Mouse (Mus musculus): ENCODE results near the gene Bsdc1. TPM values are rescaled to one million over a fixed set of nuclear protein-coding genes. Genes with fewer than 3 reads are reported as not detected.
"Not testable (repeated sequence)": the region's sequence is repeated elsewhere in the genome, so short reads cannot be mapped to it uniquely, and the experiment has no call there.

The Bsdc1 gene
- polyA plus RNA-seq, 1 experiment: 43.3 TPM

DNA sequence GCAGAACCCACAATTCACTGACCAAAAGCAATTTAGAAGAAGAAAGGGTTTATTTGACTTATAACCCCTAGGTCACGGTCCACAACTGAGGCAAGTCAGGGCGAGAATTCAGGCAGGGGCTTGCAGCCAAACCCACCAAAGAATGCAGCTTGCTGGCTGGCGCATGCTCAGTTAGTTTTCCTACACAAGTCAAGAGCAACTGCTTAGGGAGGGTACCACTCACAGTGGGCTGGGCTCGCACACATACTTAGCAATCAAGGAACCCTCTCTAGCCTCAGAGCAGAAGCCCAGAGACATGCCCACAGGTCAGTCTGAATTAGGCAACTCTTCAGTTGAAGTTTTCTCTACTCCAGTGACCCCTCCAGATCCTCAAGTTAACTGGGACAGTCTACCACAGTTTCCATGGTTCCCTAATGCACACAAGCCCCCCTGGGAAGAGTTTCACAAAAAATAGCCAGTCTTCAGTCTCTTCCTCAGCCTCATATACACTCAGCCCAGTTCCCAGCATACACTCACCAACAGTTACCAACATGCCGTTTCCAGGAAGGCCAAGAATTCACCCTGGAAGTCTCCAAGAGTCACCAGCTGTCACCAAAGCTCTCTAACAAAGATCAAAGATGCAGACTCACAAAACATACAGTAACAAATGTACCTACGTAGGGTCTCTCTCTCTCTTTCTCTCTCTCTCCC, 49.5 kb downstream of the Bsdc1 start:
- peaks cover 1% of the 10 kb centered on the region for H3K36me3 ChIP-seq (replicated peaks; ENCODE audit: low read length)
- TF ChIP-seq FLI1 (IDR thresholded peaks at IDR 0.05; ENCODE audit: low read length) (no peak), GATA1 (IDR thresholded peaks at IDR 0.05; ENCODE audit: borderline replicate concordance, low read length) (no peak)
- no peak overlapping the region for H3K4me3 ChIP-seq (replicated peaks)
- peaks cover 27% of the 10 kb centered on the region for H3K4me1 ChIP-seq
- peaks cover 70% of the 10 kb centered on the region for H3K27me3 ChIP-seq (replicated peaks)
- H3K9me3 ChIP-seq: no peaks in the 10 kb centered on the region

DNA sequence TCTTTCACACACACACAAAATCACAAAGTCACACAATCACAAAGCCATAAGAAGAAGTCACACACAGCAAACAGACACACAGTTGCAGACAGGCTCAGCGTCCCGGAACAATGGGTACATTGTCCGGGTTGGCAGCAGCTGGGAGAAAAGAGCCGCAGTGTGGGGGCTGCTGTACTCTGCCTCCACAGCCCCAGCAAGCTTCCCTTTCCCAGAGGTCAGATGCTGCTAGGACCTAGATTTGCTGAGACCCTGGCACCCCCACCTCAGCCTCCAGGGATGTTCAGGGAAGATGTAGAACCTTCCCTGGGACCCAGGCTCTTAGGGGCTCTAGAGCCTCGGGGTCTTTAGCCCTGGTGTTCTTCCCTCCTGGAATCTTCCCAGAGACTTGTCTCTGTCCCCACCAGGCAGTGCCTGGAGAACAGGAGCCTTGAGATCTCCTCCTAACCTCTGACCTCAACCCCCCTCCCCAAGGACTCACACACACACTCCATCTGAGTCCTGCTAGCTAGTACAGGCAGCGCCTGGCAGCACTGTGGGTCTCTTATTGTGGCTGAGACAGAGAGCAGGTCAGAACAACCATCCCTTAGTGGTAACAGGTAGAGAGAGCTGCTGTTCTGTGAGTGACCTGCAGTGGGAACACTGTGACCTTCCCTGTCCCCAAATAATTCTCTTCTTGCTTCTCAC, 50.2 kb downstream of the Bsdc1 start:
- H3K27me3 ChIP-seq (replicated peaks): peaks cover 68% of the 10 kb centered on the region
- TF ChIP-seq GATA1 (IDR thresholded peaks at IDR 0.05; ENCODE audit: borderline replicate concordance, low read length) (no peak), FLI1 (IDR thresholded peaks at IDR 0.05; ENCODE audit: low read length) (no peak)

DNA sequence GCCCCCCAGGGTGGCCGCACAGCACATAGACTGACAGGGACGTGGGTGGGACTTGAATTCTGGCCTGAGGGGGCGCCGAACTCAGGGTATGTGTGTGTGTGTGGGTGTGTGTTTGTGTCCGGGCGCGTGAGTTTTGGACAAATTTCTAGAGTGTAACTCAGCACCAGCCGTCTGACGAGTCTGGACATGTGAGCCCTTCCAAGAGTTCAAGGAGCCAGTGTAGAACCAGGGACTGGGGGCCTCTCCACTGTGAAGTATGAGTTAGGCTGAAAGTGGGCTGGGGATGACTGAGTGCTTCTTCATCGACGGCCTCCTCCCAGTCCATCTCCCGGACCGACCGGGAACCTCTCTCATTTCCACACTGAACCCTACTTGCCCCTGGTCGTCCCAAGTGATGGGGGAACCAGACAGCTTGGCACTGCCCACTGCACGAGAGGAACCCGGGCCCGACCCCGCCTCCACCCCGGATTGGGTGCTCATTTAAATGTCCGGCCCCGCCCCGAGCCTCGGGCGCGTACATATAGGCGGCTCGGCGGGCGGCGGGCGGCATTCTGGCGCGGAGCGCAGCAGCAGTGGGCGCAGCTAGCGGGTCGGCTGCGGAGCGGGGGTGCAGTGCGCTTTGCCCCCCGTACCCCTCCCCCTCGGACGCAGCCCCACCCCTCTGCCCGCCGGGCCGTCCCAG, 51.8 kb downstream of the Bsdc1 start, which contains the start of gene Marcksl1:
Gene Marcksl1, plus strand, starts transcription at position 496 of the 682 bp plus-strand sequence.
- Histone ChIP-seq H3K9me3 (no peaks in the 10 kb centered on the region), H3K27me3 (replicated peaks) (peaks cover 56% of the 10 kb centered on the region), H3K4me3 (replicated peaks) (peak within 1 kb of the TSS; percentile 91), H3K4me1 (peaks cover 23% of the 10 kb centered on the region), H3K36me3 (replicated peaks; ENCODE audit: low read length) (peaks cover 21% of the 10 kb centered on the region)
- no peak for TF ChIP-seq FLI1 (IDR thresholded peaks at IDR 0.05; ENCODE audit: low read length)
- TF ChIP-seq GATA1 (IDR thresholded peaks at IDR 0.05; ENCODE audit: borderline replicate concordance, low read length): no peak

More for the DNA sequence above, 50.2 kb downstream of the Bsdc1 start:
- Histone ChIP-seq H3K9me3 (no peaks in the 10 kb centered on the region), H3K36me3 (replicated peaks; ENCODE audit: low read length) (peaks cover 4% of the 10 kb centered on the region), H3K4me1 (peaks cover 27% of the 10 kb centered on the region), H3K4me3 (replicated peaks) (no peak overlapping the region)

DNA sequence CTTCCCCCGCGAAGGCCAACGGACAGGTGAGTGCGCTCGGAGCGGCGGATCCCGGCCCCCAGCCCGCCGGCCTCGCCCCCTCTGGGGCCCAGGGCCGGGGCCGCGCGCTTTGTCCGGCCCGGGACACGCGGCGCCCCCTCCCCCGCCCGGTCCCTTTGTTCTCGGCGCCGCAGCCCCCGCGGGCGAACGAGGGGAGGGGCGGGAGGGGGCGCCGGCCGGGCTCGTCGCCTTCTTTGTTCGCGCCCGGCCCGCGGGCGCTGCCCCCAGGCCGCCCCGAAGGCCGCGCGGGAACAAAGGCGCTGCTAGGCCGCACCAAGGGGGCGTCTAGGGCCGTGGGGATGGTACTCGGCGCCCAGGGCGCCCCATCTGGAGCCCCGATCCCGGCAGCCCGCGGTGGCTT, 52.5 kb downstream of the Bsdc1 start:
- TF ChIP-seq GATA1 (IDR thresholded peaks at IDR 0.05; ENCODE audit: borderline replicate concordance, low read length) (no peak), FLI1 (IDR thresholded peaks at IDR 0.05; ENCODE audit: low read length) (no peak)
- Histone ChIP-seq H3K4me1 (peaks cover 23% of the 10 kb centered on the region), H3K4me3 (replicated peaks) (peak overlapping the region; percentile 91), H3K9me3 (no peaks in the 10 kb centered on the region), H3K27me3 (replicated peaks) (peaks cover 50% of the 10 kb centered on the region), H3K36me3 (replicated peaks; ENCODE audit: low read length) (peaks cover 28% of the 10 kb centered on the region)

DNA sequence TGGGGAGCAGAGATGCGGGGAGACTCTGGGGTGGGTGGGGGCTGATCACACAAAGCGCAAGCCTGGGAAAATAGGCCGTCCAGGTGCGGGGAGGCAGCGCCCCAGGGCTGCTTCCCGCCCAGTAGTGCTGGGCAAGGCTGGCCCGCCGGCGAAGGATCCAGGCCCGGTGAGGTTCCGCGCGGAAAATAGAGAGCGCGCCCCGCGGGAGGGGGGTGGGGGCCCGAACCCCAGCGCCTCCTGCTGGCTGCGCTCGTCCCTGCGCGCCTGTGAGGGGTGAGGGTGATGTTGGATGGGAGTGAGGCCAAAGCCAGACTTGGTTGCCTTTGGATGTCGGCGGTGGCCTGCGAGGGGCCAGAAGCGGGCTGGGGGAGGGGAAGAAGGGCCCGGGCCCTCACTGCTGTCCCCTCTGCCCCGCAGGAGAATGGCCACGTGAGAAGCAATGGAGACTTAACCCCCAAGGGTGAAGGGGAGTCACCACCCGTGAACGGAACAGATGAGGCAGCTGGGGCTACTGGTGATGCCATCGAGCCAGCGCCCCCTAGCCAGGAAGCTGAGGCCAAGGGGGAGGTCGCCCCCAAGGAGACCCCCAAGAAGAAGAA, 53.0 kb downstream of the Bsdc1 start:
- H3K27me3 ChIP-seq (replicated peaks): peaks cover 45% of the 10 kb centered on the region
- TF ChIP-seq FLI1 (IDR thresholded peaks at IDR 0.05; ENCODE audit: low read length) (no peak), GATA1 (IDR thresholded peaks at IDR 0.05; ENCODE audit: borderline replicate concordance, low read length) (no peak)
- peak overlapping the region; percentile 91 for H3K4me3 ChIP-seq (replicated peaks)
- peaks cover 19% of the 10 kb centered on the region for H3K4me1 ChIP-seq
- peaks cover 32% of the 10 kb centered on the region for H3K36me3 ChIP-seq (replicated peaks; ENCODE audit: low read length)
- no peaks in the 10 kb centered on the region for H3K9me3 ChIP-seq

DNA sequence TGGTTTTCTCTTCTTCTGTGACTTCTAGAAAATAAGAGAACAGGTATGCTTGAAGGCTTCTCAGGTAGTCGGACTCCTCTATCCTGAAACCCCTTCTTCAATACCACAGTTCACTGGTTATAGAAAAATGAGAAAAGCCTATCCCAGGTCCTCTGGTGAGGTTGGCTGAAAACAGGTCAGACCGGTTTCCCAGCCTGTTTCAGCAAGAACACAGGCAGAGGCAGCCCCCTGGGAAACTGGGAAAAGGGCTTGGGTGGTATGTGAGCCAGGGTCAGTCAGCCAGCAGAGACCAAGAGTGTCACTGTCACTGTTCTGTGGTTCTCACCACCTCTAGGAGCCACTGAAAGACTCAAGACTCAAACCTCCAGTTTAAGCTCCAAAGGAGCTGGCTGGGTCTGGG, 55.5 kb downstream of the Bsdc1 start:
- peaks cover 4% of the 10 kb centered on the region; the same call in 1 of the 2 replicates for H3K9me3 ChIP-seq
- peaks cover 25% of the 10 kb centered on the region for H3K27me3 ChIP-seq (replicated peaks)
- no peak for TF ChIP-seq FLI1 (IDR thresholded peaks at IDR 0.05; ENCODE audit: low read length)
- no peak for TF ChIP-seq GATA1 (IDR thresholded peaks at IDR 0.05; ENCODE audit: borderline replicate concordance, low read length)
- peaks cover 56% of the 10 kb centered on the region for H3K36me3 ChIP-seq (replicated peaks; ENCODE audit: low read length)
- peaks cover 19% of the 10 kb centered on the region for H3K4me1 ChIP-seq
- no peak overlapping the region for H3K4me3 ChIP-seq (replicated peaks)

DNA sequence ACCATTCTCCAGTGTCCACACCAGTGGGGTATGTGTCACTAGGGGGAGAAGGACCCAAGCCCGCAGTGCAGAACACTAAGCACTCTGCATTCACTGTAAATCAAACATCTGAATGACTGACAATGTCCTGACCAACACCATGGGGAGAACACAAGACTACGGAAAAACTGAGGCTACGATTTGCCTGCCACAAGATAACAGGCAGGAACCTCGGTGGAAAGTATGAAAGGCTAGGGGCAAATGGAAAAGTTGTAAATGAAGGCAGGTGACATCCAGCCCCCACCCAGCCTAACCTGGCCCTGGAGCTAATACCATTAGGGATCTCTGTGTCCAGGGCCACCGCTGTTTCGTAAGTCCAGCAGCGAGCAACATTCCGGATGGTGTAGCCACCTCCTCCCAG, 57.1 kb downstream of the Bsdc1 start:
- H3K9me3 ChIP-seq: peaks cover 4% of the 10 kb centered on the region; the same call in 1 of the 2 replicates
- TF ChIP-seq FLI1 (IDR thresholded peaks at IDR 0.05; ENCODE audit: low read length) (no peak), GATA1 (IDR thresholded peaks at IDR 0.05; ENCODE audit: borderline replicate concordance, low read length) (no peak)
- peaks cover 72% of the 10 kb centered on the region for H3K36me3 ChIP-seq (replicated peaks; ENCODE audit: low read length)
- H3K4me1 ChIP-seq: peaks cover 12% of the 10 kb centered on the region
- no peak overlapping the region for H3K4me3 ChIP-seq (replicated peaks)
- H3K27me3 ChIP-seq (replicated peaks): peaks cover 11% of the 10 kb centered on the region

DNA sequence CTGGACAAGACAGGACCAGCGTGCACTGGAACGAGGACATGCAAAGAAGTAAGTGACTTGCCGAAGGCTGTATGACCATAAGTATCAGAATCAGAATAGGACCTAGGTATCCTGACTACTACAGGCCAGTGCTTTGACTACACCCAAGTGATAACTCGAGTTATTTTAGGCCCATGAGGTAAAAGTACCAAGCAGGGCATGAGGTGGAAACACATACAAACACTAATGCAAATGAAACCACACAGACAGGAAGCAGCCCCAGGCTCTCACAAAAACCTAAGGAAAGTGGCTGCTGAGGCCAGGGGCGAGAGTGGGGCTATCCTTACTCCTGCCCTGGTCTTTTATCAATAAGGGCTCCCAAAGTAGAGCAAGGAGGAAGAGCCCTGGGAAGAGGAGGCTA, 64.0 kb downstream of the Bsdc1 start:
- Histone ChIP-seq H3K9me3 (peaks cover 4% of the 10 kb centered on the region; the same call in 1 of the 2 replicates), H3K27me3 (replicated peaks) (no peaks in the 10 kb centered on the region), H3K4me3 (replicated peaks) (no peak overlapping the region), H3K36me3 (replicated peaks; ENCODE audit: low read length) (peaks cover 80% of the 10 kb centered on the region), H3K4me1 (peaks cover 4% of the 10 kb centered on the region)
- no peak for TF ChIP-seq FLI1 (IDR thresholded peaks at IDR 0.05; ENCODE audit: low read length)
- no peak for TF ChIP-seq GATA1 (IDR thresholded peaks at IDR 0.05; ENCODE audit: borderline replicate concordance, low read length)

DNA sequence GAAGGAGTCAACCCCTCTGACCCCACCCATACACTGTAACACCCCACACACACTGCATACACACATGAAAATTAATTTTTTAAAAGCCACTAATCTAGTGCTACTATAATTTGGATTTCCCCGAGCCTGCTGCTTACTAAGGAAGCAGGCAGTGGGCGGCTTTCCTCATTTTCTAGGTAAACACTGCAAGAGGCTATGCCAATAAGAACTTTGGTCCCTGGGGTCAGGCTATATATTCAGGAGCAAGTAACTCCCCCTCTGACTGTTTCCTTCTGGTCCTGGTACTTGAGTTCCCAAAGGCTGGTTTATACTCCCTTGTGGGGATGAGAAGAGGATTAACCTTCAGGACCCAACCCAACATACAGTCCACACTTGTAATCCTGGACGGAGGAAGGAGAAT, 64.5 kb downstream of the Bsdc1 start:
- peaks cover 81% of the 10 kb centered on the region for H3K36me3 ChIP-seq (replicated peaks; ENCODE audit: low read length)
- H3K27me3 ChIP-seq (replicated peaks): no peaks in the 10 kb centered on the region
- peaks cover 4% of the 10 kb centered on the region; the same call in 1 of the 2 replicates for H3K9me3 ChIP-seq
- H3K4me1 ChIP-seq: peaks cover 4% of the 10 kb centered on the region
- H3K4me3 ChIP-seq (replicated peaks): no peak overlapping the region
- no peak for TF ChIP-seq FLI1 (IDR thresholded peaks at IDR 0.05; ENCODE audit: low read length)
- TF ChIP-seq GATA1 (IDR thresholded peaks at IDR 0.05; ENCODE audit: borderline replicate concordance, low read length): no peak

DNA sequence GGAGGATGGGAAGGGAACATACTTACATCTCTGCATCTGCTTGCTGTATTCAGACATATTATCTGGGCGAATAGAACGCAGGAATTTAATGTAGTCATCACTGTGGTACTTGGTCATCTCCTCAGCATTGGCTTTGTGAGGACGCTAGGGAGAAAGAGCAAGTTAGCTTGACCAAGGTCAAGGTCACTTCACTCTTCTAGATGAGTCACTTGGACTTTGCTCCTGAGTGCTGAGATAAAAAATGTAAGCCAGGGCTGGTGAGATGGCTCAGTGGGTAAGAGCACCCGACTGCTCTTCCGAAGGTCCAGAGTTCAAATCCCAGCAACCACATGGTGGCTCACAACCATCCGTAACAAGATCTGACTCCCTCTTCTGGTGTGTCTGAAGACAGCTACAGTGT, 67.5 kb downstream of the Bsdc1 start:
- not testable (repeated sequence) for H3K4me3 ChIP-seq (replicated peaks); H3K9me3 ChIP-seq

More for the DNA sequence above, 67.5 kb downstream of the Bsdc1 start:
- not testable (repeated sequence) for H3K4me1 ChIP-seq; H3K27me3 ChIP-seq (replicated peaks)
- peaks cover 74% of the 10 kb centered on the region for H3K36me3 ChIP-seq (replicated peaks; ENCODE audit: low read length)
